Mouse (Mus musculus) lung, embryonic 15.5 days (tissue): ENCODE measurements at regions not wholly inside any gene's neighbourhood (a gene's known extent, or its start where the extent isn't known, plus 50 kb on each side); places are given as distances from the start of the nearest gene placed in this dataset.

Experiments
- ATAC-seq: fragments of 200-750 bp; cut with Nextera tagmentation; 2 replicates; pipeline ENCODE4 v1.8.0; 2017; ENCODE audit warnings: moderate number of reproducible peaks, borderline replicate concordance; ENCODE audit not compliant: low FRiP score, low TSS enrichment; ENCODE audit errors: extremely low read depth
- H3K27ac ChIP-seq: fragments of 300-500 bp; sonication (generic); 2 replicates; pipeline ENCODE4 v1.5.1; 2015; ENCODE audit warnings: moderate library complexity, mild to moderate bottlenecking, inconsistent platforms
- H3K27me3 ChIP-seq: fragments of 300-500 bp; sonication (generic); 2 replicates; pipeline ENCODE4 v1.6.1; 2015; ENCODE audit warnings: inconsistent platforms
- H3K36me3 ChIP-seq: fragments of 300-500 bp; sonication (generic); 2 replicates; pipeline ENCODE4 v1.6.1; 2015; ENCODE audit warnings: inconsistent platforms
- H3K4me1 ChIP-seq: fragments of 300-500 bp; sonication (generic); 2 replicates; pipeline ENCODE4 v1.6.1; 2015; ENCODE audit warnings: inconsistent platforms
- H3K4me2 ChIP-seq: fragments of 300-500 bp; sonication (generic); 2 replicates; pipeline ENCODE4 v1.6.1; 2015; ENCODE audit warnings: inconsistent platforms, mild to moderate bottlenecking, moderate library complexity
- H3K4me3 ChIP-seq: fragments of 300-500 bp; sonication (generic); 2 replicates; pipeline ENCODE4 v1.5.1; 2015; ENCODE audit warnings: mild to moderate bottlenecking, inconsistent platforms
- H3K9ac ChIP-seq: fragments of 300-500 bp; sonication (generic); 2 replicates; pipeline ENCODE4 v1.6.1; 2015; ENCODE audit warnings: inconsistent platforms
- H3K9me3 ChIP-seq: fragments of 300-500 bp; sonication (generic); 2 replicates; pipeline ENCODE4 v1.6.1; 2016; ENCODE audit warnings: inconsistent platforms
- WGBS: fragments of 180-500 bp; shearing (Covaris S2); methylation state at CpG from one replicate; pipeline ENCODE4 v1.1.7; 2015; 5-methylcytosine and 5-hydroxymethylcytosine counted together

DNA sequence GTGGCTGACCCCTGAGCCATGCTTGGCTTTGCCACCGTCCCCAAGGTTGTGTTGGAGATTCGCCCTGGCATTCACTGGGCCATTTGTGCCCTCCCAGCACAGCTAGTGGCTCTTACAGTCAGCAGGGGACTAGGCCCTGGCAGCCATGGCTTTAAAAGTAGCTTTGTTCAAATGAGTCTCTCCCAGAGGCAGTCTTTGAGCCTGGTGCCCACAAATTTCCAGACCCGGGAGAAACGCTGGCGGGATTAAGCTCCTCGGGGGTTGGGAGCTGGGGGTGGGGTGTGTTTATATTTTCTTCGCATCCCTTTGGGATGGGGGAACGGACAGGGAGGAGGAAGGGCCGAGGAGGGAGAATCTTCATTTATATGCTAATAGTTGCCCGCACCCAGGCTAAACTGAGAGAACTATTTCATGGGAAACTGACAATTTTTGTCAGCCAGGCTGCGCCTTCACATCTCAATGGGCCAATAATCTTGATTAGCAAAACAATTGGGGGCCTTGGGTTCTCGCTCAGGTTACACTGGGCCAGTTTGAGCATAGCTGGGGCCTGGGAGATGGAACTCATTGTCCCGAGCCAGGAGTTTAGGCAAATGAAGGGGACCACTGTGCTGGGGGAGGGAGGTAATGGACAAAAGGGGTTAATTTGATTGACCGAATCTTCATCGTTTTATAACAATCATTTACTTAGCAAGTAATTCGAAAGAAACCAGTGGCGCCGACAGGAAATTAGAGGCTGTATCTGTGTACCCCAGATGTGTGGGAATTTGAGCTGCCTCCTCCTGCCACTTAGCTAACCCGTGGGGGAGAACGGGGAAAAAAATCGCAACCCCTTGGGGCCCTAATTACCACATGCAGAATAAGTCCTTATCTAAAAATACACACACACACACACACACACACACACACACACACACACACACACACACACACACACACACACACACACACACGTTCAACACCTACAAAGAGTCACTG lies 227.7 kb upstream of the Sall1 start:
- Histone ChIP-seq H3K4me1 (no peaks in the 10 kb centered on the region), H3K9me3 (no peaks in the 10 kb centered on the region), H3K9ac (no peak overlapping the region), H3K27ac (no peak overlapping the region), H3K4me2 (peak overlapping the region; percentile 64), H3K36me3 (no peaks in the 10 kb centered on the region), H3K27me3 (peaks cover 28% of the 10 kb centered on the region), H3K4me3 (peak overlapping the region; percentile 31)
- ATAC-seq, result no peak
- WGBS, result 24% methylated on average over 22 of the region's 22 CpGs

DNA sequence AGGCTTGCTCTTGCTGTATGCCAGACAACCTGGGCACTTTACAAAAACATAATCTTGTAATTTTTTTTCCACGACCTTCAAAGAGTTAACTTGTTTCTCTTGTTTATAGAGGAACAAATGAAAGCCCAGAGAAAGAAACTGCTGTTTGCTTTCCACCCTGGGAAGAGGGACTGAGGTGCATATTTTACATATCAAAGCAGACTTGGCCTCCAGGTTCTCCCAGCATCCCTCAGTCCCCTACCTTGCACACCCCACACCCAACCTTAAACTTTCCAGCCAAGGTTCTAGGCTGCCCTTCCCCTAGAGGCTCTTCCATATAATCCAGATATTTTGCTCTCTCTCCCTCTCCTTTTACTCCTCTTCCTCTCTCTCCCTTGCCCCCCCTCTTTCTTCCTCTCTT lies 226.0 kb upstream of the Sall1 start:
- Histone ChIP-seq H3K27ac (no peak overlapping the region), H3K9ac (no peak overlapping the region), H3K4me3 (no peak overlapping the region), H3K9me3 (no peaks in the 10 kb centered on the region), H3K4me2 (no peak overlapping the region), H3K27me3 (peaks cover 28% of the 10 kb centered on the region), H3K36me3 (no peaks in the 10 kb centered on the region), H3K4me1 (no peaks in the 10 kb centered on the region)
- WGBS, result 20% methylated on average over 1 of the region's 1 CpGs
- ATAC-seq, result no peak

DNA sequence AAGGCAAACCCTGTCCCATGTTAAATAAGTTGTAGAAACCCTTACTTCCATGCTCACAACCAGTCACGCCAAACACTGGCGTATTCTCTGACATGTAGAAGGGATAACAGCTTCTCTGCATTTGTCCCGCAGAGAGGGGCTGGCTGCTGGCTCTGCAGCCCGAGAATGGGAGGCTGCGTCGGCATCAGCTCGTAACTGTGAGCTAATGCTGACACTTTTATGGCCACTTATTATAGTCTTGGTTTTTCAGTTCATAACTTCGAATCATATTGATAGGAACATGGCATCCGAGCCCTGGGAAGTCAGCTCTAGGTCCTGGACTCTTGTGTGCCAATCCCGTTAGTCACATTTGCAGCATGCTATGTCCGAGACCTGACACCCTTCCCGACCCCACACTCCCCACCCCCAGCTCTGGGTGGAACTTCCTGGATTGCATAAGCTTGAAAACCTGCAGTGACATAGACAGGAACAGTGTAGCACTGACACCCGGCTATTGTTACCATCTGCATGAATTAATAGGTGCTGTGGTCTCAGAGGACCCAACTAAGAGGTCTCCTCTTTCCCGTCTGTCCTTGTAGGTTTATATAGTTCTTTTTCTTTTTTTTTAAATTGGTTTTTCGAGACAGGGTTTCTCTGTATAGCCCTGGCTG lies 217.3 kb upstream of the Sall1 start:
- H3K27me3 ChIP-seq, result no peaks in the 10 kb centered on the region
- H3K4me3 ChIP-seq, result no peak overlapping the region
- ATAC-seq, result no peak
- no peaks in the 10 kb centered on the region for H3K9me3 ChIP-seq
- H3K4me2 ChIP-seq, result no peak overlapping the region
- no peak overlapping the region for H3K9ac ChIP-seq
- WGBS, result 59% methylated on average over 15 of the region's 15 CpGs
- no peaks in the 10 kb centered on the region for H3K4me1 ChIP-seq
- no peaks in the 10 kb centered on the region for H3K36me3 ChIP-seq
- no peak overlapping the region for H3K27ac ChIP-seq

DNA sequence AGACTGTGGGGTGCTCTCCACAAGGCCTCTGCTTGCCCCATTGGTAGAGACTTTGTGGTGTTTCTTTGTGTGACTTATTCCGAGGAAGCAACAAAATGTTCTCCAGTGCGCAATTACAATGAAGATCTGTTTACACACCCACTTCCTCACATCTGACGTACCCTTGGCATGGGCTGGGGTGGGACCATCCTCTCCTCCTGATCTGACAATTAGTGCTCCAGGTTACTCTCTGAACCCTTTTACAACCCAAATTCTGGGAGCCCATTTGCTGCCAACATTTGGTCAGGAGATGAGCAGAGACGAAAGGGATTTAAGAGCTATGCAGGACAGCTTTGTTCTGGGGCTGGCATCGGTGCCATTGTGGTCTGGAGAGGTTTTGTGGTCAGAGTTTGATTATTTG lies 215.9 kb upstream of the Sall1 start:
- Histone ChIP-seq H3K4me2 (no peak overlapping the region), H3K9ac (no peak overlapping the region), H3K36me3 (no peaks in the 10 kb centered on the region), H3K4me3 (no peak overlapping the region), H3K27me3 (no peaks in the 10 kb centered on the region), H3K27ac (no peak overlapping the region), H3K9me3 (no peaks in the 10 kb centered on the region), H3K4me1 (no peaks in the 10 kb centered on the region)
- no peak for ATAC-seq
- 68% methylated on average over 5 of the region's 5 CpGs for WGBS

DNA sequence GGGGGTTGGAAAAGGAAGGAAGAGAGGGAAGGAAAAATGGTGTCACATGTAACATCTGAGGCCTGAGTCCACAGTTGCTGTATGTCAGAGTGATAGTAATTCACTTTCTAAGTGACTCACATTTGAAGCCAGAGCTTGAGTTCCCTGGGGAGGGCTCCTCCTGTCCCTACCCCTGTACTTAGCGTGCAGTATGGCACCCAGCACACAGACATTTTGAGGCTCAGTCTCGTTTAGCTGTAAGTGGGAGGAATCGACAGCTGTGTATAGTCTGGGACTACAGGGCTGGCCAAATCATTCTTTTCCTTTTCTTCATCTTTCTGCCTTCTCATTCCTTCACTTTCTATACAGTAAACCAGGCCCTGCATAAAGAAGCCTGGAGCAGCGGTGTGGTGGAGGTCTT lies 202.4 kb upstream of the Sall1 start:
- no peak; the same call in 1 of the 2 replicates for ATAC-seq
- no peaks in the 10 kb centered on the region for H3K36me3 ChIP-seq
- H3K27me3 ChIP-seq, result peaks cover 24% of the 10 kb centered on the region; the same call in 1 of the 2 replicates
- H3K27ac ChIP-seq, result no peak overlapping the region
- no peak overlapping the region for H3K4me2 ChIP-seq
- WGBS, result 80% methylated on average over 4 of the region's 4 CpGs
- no peaks in the 10 kb centered on the region for H3K9me3 ChIP-seq
- no peak overlapping the region for H3K4me3 ChIP-seq
- H3K4me1 ChIP-seq, result no peaks in the 10 kb centered on the region
- H3K9ac ChIP-seq, result no peak overlapping the region

DNA sequence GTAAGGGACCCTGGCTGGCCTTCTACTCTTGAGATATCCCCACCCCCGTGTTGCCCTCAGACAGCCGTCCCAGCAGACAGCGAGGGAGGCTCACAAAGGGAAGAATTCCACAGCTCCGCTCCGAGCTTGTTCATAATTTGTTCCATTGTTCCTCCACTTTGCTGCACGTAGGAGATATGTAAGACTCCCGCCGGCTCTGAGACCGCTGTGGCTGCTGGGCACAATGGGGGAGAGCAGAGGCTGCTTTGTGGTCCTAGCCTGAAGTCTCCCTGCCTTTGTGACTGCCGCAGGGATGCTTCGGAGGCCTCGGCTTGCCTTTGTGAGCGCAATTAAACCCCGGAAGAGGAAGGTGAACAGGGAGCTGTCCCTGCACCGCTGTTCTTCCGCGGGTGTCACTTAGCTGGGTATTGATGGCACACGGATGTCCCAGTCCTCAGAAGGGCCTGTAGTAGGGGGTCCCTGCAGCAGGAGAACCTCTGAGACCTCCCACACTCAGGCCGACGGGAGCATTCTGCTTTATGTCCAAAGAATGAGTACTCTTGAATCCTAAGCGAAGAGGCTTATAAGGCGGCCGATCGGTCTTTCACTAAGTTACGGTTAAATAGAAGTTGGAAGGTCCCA lies 201.3 kb upstream of the Sall1 start:
- H3K9me3 ChIP-seq, result no peaks in the 10 kb centered on the region
- no peak overlapping the region for H3K9ac ChIP-seq
- no peak overlapping the region for H3K27ac ChIP-seq
- H3K36me3 ChIP-seq, result no peaks in the 10 kb centered on the region
- no peak overlapping the region for H3K4me2 ChIP-seq
- H3K4me3 ChIP-seq, result no peak overlapping the region
- no peaks in the 10 kb centered on the region for H3K4me1 ChIP-seq
- 34% methylated on average over 25 of the region's 25 CpGs for WGBS
- no peak for ATAC-seq
- H3K27me3 ChIP-seq, result peaks cover 23% of the 10 kb centered on the region; the same call in 1 of the 2 replicates

DNA sequence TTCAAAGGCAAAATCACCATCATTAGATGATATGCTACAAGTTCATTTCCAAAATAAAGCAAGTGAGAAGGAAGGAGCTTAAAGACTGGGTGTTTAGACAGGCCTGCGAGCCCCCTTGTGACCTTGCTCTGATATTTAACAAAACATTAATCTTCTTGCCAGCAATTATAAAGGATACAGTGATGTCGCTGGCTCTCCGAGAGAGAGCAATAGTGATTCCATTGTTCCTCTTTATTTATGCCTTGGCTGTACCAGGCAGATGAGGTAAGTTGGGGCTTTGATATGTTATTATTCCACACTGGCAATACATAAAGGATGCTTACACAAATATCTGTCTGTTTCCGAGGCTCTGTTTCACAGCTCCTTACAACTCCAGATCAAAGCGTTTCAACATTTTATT lies 197.7 kb upstream of the Sall1 start:
- no peak overlapping the region for H3K27ac ChIP-seq
- no peak overlapping the region for H3K9ac ChIP-seq
- H3K27me3 ChIP-seq, result peaks cover 23% of the 10 kb centered on the region; the same call in 1 of the 2 replicates
- no peak overlapping the region for H3K4me2 ChIP-seq
- no peaks in the 10 kb centered on the region for H3K9me3 ChIP-seq
- no peak overlapping the region for H3K4me3 ChIP-seq
- ATAC-seq, result no peak
- WGBS, result 25% methylated on average over 5 of the region's 5 CpGs
- H3K36me3 ChIP-seq, result no peaks in the 10 kb centered on the region
- H3K4me1 ChIP-seq, result no peaks in the 10 kb centered on the region

DNA sequence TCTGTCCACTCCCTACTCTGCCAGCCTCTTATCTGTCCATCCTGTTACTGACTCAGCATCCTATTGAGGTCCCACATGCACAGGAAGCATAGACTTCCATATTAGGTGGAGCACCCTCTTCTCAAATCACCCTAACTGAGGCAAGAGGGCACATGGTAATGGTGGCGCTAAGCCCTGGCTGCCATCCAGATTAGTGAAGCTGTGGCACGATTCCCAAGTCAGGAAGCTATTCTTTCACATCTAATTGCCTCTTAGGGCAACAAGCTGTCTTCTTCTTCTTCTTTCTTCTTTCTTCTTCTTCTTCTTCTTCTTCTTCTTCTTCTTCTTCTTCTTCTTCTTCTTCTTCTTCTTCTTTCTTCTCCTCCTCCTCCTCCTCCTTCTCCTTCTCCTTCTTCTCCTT lies 195.7 kb upstream of the Sall1 start:
- Histone ChIP-seq H3K36me3 (no peaks in the 10 kb centered on the region), H3K4me2 (no peak overlapping the region), H3K27me3 (peaks cover 13% of the 10 kb centered on the region; the same call in 1 of the 2 replicates), H3K27ac (no peak overlapping the region), H3K4me3 (no peak overlapping the region), H3K9ac (no peak overlapping the region), H3K9me3 (no peaks in the 10 kb centered on the region), H3K4me1 (no peaks in the 10 kb centered on the region)
- WGBS, result 67% methylated on average over 2 of the region's 2 CpGs
- no peak for ATAC-seq

DNA sequence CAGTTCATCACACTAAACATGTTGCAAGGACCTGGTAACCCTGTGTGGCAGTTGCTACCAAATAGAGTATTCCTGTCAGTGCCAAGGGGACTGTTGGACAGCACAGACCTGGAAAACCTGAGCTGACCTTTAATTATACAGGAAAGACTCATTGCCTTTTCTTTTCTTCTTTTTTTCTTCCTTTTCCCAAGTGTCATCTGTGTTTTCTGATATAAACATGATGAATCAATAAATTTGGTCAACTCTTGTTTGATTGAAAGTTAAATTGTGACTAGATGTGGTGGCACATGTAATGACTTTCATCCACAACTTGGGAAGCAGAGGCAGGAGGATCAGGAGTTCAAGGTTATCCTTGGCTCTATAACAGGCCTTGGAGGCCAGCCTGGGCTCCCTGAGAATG lies 190.1 kb upstream of the Sall1 start:
- Histone ChIP-seq H3K4me1 (no peaks in the 10 kb centered on the region), H3K4me2 (no peak overlapping the region), H3K9ac (no peak overlapping the region), H3K9me3 (no peaks in the 10 kb centered on the region), H3K4me3 (no peak overlapping the region), H3K27me3 (no peaks in the 10 kb centered on the region), H3K36me3 (no peaks in the 10 kb centered on the region), H3K27ac (no peak overlapping the region)
- no peak for ATAC-seq

DNA sequence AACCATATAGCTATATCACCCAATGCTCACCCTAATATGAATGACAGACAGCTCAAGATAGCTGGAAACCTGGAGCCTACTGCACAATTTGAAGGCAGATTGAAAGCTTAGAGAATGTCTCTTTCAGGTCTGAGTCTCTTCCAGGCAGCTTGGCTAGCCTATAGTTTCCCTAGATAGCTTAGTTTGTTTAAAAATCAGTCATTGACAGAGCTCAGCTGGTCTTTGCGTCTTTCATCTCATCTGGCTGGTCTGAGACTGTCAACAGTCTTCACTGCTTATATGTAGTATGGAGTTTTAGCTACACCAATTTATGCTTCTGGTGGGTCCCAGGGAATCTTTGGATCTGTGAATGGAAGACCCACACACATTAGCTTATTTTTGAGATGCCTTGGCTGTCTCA lies 188.4 kb upstream of the Sall1 start:
- Histone ChIP-seq H3K36me3 (no peaks in the 10 kb centered on the region), H3K4me3 (no peak overlapping the region), H3K4me1 (no peaks in the 10 kb centered on the region), H3K9me3 (no peaks in the 10 kb centered on the region), H3K27me3 (no peaks in the 10 kb centered on the region), H3K27ac (no peak overlapping the region), H3K9ac (no peak overlapping the region), H3K4me2 (no peak overlapping the region)
- WGBS, result 44% methylated on average over 1 of the region's 1 CpGs
- no peak for ATAC-seq

DNA sequence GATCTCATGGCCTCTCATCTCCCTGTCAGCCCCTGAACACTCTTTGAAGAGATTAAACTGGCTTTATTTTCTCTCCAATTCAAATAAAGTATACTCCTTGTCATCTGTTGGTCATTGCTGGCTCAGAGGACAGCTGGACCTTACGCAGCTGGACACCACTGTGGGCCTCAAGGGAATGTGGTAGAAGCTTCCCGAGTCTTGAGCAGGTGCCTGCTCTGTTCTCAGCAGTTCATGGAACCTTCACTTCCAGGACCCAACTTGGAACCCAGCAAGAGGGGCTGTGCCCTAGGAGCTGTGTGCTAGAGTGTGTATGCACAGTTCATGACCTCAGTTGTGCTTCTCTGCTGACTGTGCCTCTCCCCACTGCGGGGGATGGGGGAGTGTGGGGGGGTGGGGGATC lies 185.2 kb upstream of the Sall1 start:
- Histone ChIP-seq H3K4me1 (no peaks in the 10 kb centered on the region), H3K27me3 (no peaks in the 10 kb centered on the region), H3K36me3 (no peaks in the 10 kb centered on the region), H3K27ac (no peak overlapping the region), H3K9me3 (no peaks in the 10 kb centered on the region), H3K4me2 (no peak overlapping the region), H3K9ac (no peak overlapping the region), H3K4me3 (no peak overlapping the region)
- ATAC-seq, result no peak
- WGBS, result 81% methylated on average over 3 of the region's 3 CpGs

DNA sequence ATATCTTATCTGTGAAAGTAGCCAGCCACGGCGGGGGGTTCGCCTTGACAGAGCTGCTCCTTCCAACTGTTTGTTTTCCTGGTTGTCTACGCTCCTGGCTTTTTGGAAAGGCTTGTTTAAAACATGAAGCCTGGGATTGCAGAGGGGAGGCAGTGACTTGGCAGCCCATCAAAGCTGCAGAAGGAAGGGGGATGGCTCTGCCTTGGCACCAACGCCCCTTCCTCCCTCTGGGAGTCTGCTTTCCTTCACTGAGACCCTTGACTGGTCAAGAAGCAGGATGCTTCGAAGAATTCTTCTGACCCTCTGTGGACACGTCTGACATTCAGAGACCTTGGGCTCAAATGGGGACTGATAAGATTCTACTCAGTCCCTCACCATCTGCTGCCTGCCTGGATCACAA lies 176.9 kb upstream of the Sall1 start:
- Histone ChIP-seq H3K4me1 (no peaks in the 10 kb centered on the region), H3K36me3 (no peaks in the 10 kb centered on the region), H3K9ac (no peak overlapping the region), H3K4me2 (no peak overlapping the region), H3K4me3 (no peak overlapping the region), H3K27me3 (no peaks in the 10 kb centered on the region), H3K9me3 (no peaks in the 10 kb centered on the region), H3K27ac (no peak overlapping the region)
- 11% methylated on average over 7 of the region's 7 CpGs for WGBS
- no peak for ATAC-seq
